Mouse (Mus musculus): ENCODE data around the gene Rps6kc1. TPM values are rescaled to one million over a fixed set of nuclear protein-coding genes. Genes with fewer than 3 reads are reported as not detected.

Rps6kc1 gene
- polyA plus RNA-seq, 1 experiment from 2014 or later, result 10.0 TPM

DNA sequence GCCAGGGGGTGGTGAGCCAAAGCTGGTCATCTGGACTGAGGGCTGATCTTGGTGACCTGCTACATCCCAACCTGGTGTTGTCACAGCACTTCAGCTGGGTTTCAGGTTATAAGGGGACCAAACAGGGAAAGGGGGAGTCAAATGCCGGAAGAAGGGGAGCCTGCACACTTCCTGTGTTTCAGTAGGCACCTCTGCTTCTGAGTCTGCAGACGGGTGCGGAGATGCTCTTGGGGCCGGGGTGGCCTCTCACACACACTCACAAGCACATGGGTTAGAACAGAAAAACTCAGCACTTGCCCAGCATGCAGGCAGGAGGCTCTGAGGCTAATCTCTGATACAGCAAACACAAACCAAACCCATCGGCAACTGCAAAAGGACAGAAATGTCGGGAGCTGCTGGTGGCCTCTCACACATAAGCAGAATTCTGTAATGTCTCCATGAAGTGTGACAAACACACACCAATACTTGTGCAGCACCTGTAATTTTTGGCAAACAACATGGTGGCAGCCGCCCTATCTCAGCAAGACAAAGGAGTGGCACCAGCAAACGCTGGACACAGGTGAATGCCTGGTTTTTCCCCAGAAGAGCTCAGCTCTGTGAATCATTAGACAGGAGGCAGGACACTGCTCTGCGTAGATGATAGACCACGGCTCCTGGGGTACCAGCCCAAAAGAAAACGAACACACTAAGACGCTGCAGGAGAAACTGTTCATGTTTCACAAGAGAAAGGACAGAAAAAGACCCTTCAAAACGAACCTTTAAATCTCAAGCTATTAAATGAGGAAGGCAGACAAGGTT, 139.3 kb downstream of the Rps6kc1 start:
- Histone ChIP-seq H3K27ac (ENCODE audit: low read depth, low read length) (no peak overlapping the region), H3K36me3 (ENCODE audit: control insufficient read depth, insufficient read depth, low read length) (no peaks in the 10 kb centered on the region), H3K27me3 (replicated peaks; ENCODE audit: control insufficient read depth, insufficient read depth, low read length) (no peaks in the 10 kb centered on the region), H3K9me3 (ENCODE audit: control insufficient read depth, low read length) (no peaks in the 10 kb centered on the region), H3K4me3 (ENCODE audit: low read depth, low read length) (no peak overlapping the region), H3K4me1 (replicated peaks; ENCODE audit: control insufficient read depth, insufficient read depth, low read length) (no peaks in the 10 kb centered on the region), H3K9ac (ENCODE audit: low read depth, low read length) (no peak overlapping the region), H3K4me2 (no peak overlapping the region)
- 74% methylated on average over 13 of the region's 13 CpGs for WGBS
- ATAC-seq (replicated peaks; ENCODE audit: low FRiP score), result no peak
- no peak for DNase-seq (ENCODE audit: low spot score)

DNA sequence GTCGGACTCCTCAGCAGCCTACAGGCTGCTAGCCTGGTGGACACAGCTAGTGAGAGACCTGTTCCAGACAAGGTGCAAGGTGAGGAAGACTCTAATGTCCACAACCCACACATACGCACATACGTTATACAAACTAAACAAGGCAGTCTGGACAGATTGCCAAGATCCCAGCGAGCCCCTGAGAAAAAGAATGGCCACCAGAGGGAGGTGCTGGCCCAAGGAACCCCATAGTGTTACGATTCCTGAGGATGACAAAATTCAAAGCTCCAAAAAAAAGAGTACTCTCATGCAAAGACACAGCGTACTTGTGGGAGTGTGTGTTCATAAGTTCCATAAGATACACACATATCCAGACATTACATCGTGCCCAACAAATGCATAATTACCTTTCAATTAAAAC, 141.8 kb downstream of the Rps6kc1 start:
- no peak overlapping the region for H3K9ac ChIP-seq (ENCODE audit: low read depth, low read length)
- no peaks in the 10 kb centered on the region for H3K27me3 ChIP-seq (replicated peaks; ENCODE audit: control insufficient read depth, insufficient read depth, low read length)
- no peak overlapping the region for H3K27ac ChIP-seq (ENCODE audit: low read depth, low read length)
- no peak for DNase-seq (ENCODE audit: low spot score)
- no peak overlapping the region for H3K4me2 ChIP-seq
- H3K9me3 ChIP-seq (ENCODE audit: control insufficient read depth, low read length), result no peaks in the 10 kb centered on the region
- no peak for ATAC-seq (replicated peaks; ENCODE audit: low FRiP score)
- no peak overlapping the region for H3K4me3 ChIP-seq (ENCODE audit: low read depth, low read length)
- WGBS, result 78% methylated on average over 7 of the region's 7 CpGs
- H3K36me3 ChIP-seq (ENCODE audit: control insufficient read depth, insufficient read depth, low read length), result no peaks in the 10 kb centered on the region
- H3K4me1 ChIP-seq (replicated peaks; ENCODE audit: control insufficient read depth, insufficient read depth, low read length), result no peaks in the 10 kb centered on the region

DNA sequence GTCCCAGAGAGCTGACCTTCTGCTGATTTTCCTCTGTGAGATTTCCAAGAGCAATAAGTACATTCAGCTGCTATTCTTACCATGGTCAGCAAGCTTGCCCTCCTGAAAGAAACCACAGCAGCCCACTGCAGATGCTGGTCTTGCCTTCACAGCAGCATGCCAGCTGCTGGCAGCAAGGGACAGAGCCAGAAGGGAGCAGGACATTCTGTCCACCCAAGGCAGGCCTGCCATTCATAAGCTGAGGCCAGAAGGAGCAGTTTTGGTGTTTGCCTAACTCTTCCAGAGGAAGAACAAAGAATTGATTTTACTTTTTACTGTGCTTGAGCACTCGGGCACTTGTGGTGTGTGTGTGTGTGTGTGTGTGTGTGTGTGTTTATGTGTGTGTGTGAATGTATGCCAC, 143.3 kb downstream of the Rps6kc1 start:
- Histone ChIP-seq H3K27me3 (replicated peaks; ENCODE audit: control insufficient read depth, insufficient read depth, low read length) (no peaks in the 10 kb centered on the region), H3K9ac (ENCODE audit: low read depth, low read length) (no peak overlapping the region), H3K27ac (ENCODE audit: low read depth, low read length) (no peak overlapping the region), H3K36me3 (ENCODE audit: control insufficient read depth, insufficient read depth, low read length) (no peaks in the 10 kb centered on the region), H3K4me1 (replicated peaks; ENCODE audit: control insufficient read depth, insufficient read depth, low read length) (no peaks in the 10 kb centered on the region), H3K4me2 (no peak overlapping the region), H3K9me3 (ENCODE audit: control insufficient read depth, low read length) (no peaks in the 10 kb centered on the region), H3K4me3 (ENCODE audit: low read depth, low read length) (no peak overlapping the region)
- DNase-seq (ENCODE audit: low spot score), result no peak
- WGBS, result 67% methylated on average over 1 of the region's 1 CpGs
- no peak for ATAC-seq (replicated peaks; ENCODE audit: low FRiP score)

DNA sequence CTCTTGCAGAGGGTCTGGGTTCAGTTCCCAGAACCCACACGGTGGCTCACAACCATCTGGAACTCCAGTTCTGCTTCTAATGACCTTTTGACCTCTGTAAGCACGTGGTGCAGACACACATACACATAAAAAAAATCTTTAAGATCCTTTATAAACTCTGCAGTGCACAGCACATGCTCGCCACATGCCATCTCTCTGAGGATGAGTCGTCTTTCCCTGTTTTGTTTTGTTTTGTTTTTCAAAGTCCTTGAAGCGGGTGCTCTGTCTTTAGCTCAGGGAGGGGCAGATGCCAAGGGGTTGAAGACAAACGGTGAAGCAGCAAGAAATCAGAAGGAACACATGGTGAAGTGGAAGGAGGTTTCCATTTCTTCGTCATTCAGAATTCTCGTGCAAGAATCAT, 143.9 kb downstream of the Rps6kc1 start:
- H3K9ac ChIP-seq (ENCODE audit: low read depth, low read length), result no peak overlapping the region
- H3K36me3 ChIP-seq (ENCODE audit: control insufficient read depth, insufficient read depth, low read length), result no peaks in the 10 kb centered on the region
- H3K4me3 ChIP-seq (ENCODE audit: low read depth, low read length), result no peak overlapping the region
- no peaks in the 10 kb centered on the region for H3K4me1 ChIP-seq (replicated peaks; ENCODE audit: control insufficient read depth, insufficient read depth, low read length)
- no peaks in the 10 kb centered on the region for H3K27me3 ChIP-seq (replicated peaks; ENCODE audit: control insufficient read depth, insufficient read depth, low read length)
- H3K9me3 ChIP-seq (ENCODE audit: control insufficient read depth, low read length), result no peaks in the 10 kb centered on the region
- H3K4me2 ChIP-seq, result no peak overlapping the region
- WGBS, result 60% methylated on average over 8 of the region's 8 CpGs
- no peak overlapping the region for H3K27ac ChIP-seq (ENCODE audit: low read depth, low read length)
- DNase-seq (ENCODE audit: low spot score), result no peak
- no peak for ATAC-seq (replicated peaks; ENCODE audit: low FRiP score)

DNA sequence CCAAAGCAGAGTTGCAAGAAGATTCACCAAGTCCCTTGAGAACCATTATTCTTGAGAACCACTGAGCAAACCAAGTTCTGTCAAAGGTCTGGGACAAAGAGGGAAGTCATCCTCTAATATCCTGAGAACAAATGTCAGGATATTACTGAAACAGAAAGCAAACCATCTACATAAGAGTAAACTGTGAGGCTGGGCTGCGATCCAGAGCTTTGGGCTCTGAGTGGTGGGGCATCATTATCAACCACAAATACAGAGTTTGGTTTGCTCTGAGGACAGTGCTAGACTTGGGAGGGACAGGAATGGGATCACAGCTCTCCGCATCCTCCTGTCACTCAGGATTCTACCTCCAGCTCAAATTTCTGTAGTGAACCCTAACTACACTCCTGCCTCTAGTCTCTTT, 144.8 kb downstream of the Rps6kc1 start:
- DNase-seq (ENCODE audit: low spot score) (no peak), ATAC-seq (replicated peaks; ENCODE audit: low FRiP score) (no peak)
- Histone ChIP-seq H3K27me3 (replicated peaks; ENCODE audit: control insufficient read depth, insufficient read depth, low read length) (no peaks in the 10 kb centered on the region), H3K9ac (ENCODE audit: low read depth, low read length) (no peak overlapping the region), H3K4me1 (replicated peaks; ENCODE audit: control insufficient read depth, insufficient read depth, low read length) (no peaks in the 10 kb centered on the region), H3K9me3 (ENCODE audit: control insufficient read depth, low read length) (no peaks in the 10 kb centered on the region), H3K4me3 (ENCODE audit: low read depth, low read length) (no peak overlapping the region), H3K27ac (ENCODE audit: low read depth, low read length) (no peak overlapping the region), H3K4me2 (no peak overlapping the region), H3K36me3 (ENCODE audit: control insufficient read depth, insufficient read depth, low read length) (no peaks in the 10 kb centered on the region)
- 93% methylated on average over 2 of the region's 2 CpGs for WGBS

DNA sequence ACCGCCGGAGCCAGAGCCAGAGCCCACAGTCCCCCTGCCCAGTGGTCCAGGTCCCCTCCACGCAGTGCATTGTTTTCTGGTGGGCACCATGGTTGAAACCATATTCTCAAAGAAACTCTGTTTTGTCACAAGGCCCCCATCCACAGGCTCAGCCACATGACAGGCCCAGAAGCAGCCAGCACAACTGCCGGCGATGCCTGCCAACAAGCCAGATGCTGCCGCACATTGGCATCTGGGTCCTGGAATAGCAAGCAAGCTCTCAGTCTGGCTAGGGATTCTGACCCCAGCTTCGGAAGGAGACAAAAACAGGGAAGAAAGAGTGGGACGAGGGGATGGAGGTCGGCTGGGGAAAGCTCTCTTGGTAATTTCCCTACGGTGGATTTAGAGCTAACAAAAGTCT, 147.8 kb downstream of the Rps6kc1 start:
- H3K27ac ChIP-seq (ENCODE audit: low read depth, low read length), result no peak overlapping the region
- 81% methylated on average over 10 of the region's 10 CpGs for WGBS
- no peak overlapping the region for H3K9ac ChIP-seq (ENCODE audit: low read depth, low read length)
- H3K4me1 ChIP-seq (replicated peaks; ENCODE audit: control insufficient read depth, insufficient read depth, low read length), result no peaks in the 10 kb centered on the region
- DNase-seq (ENCODE audit: low spot score) (no peak), ATAC-seq (replicated peaks; ENCODE audit: low FRiP score) (no peak)
- H3K36me3 ChIP-seq (ENCODE audit: control insufficient read depth, insufficient read depth, low read length), result no peaks in the 10 kb centered on the region
- no peak overlapping the region for H3K4me3 ChIP-seq (ENCODE audit: low read depth, low read length)
- no peak overlapping the region for H3K4me2 ChIP-seq
- H3K9me3 ChIP-seq (ENCODE audit: control insufficient read depth, low read length), result no peaks in the 10 kb centered on the region
- no peaks in the 10 kb centered on the region for H3K27me3 ChIP-seq (replicated peaks; ENCODE audit: control insufficient read depth, insufficient read depth, low read length)

DNA sequence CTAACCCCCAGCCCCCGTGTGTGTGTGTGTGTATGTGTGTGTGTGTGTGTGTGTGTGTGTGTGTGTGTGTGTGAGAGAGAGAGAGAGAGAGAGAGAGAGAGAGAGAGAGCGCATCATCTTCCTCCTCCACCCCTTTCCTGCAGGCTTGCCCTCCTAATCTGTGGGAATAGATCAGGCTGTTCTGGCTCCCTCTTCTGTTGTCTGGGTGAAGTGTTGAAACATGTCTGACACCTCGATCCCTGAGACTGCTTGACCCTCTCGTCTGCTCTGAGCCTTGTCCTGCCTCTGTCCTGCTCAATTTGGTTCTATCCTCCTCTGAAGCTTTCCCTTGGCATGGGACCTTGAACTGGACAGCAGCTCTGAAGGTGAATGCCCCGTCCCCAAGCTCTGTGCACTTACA, 149.8 kb downstream of the Rps6kc1 start:
- Histone ChIP-seq H3K9ac (ENCODE audit: low read depth, low read length) (no peak overlapping the region), H3K4me1 (replicated peaks; ENCODE audit: control insufficient read depth, insufficient read depth, low read length) (no peaks in the 10 kb centered on the region), H3K36me3 (ENCODE audit: control insufficient read depth, insufficient read depth, low read length) (no peaks in the 10 kb centered on the region), H3K9me3 (ENCODE audit: control insufficient read depth, low read length) (no peaks in the 10 kb centered on the region), H3K27me3 (replicated peaks; ENCODE audit: control insufficient read depth, insufficient read depth, low read length) (no peaks in the 10 kb centered on the region), H3K4me2 (no peak overlapping the region), H3K4me3 (ENCODE audit: low read depth, low read length) (no peak overlapping the region), H3K27ac (ENCODE audit: low read depth, low read length) (no peak overlapping the region)
- ATAC-seq (replicated peaks; ENCODE audit: low FRiP score), result no peak
- 29% methylated on average over 5 of the region's 5 CpGs for WGBS
- DNase-seq (ENCODE audit: low spot score), result no peak

DNA sequence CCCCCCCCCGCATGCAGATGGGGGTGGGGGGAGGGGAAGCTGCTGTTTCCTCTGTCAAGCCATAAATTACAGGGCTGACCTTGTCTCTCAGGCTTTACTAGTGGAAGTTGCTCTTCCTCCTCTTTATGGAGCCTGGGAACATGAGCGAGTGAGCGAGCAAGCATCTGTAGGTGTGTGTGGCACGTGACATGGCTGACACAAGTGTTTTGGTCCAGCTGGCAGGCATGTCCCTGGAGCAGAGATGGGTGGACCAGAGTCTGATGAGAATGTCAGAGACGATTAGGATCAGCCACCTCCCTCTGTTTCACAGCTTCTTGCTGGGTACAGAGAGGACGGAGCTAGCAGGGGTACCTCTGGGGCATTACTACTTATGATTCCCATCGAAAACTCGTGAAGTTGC, 153.7 kb downstream of the Rps6kc1 start:
- Histone ChIP-seq H3K4me2 (no peak overlapping the region), H3K4me3 (ENCODE audit: low read depth, low read length) (no peak overlapping the region), H3K9ac (ENCODE audit: low read depth, low read length) (no peak overlapping the region), H3K4me1 (replicated peaks; ENCODE audit: control insufficient read depth, insufficient read depth, low read length) (no peaks in the 10 kb centered on the region), H3K36me3 (ENCODE audit: control insufficient read depth, insufficient read depth, low read length) (no peaks in the 10 kb centered on the region), H3K27ac (ENCODE audit: low read depth, low read length) (no peak overlapping the region), H3K27me3 (replicated peaks; ENCODE audit: control insufficient read depth, insufficient read depth, low read length) (no peaks in the 10 kb centered on the region), H3K9me3 (ENCODE audit: control insufficient read depth, low read length) (no peaks in the 10 kb centered on the region)
- WGBS, result 81% methylated on average over 8 of the region's 8 CpGs
- DNase-seq (ENCODE audit: low spot score) (no peak), ATAC-seq (replicated peaks; ENCODE audit: low FRiP score) (no peak)

DNA sequence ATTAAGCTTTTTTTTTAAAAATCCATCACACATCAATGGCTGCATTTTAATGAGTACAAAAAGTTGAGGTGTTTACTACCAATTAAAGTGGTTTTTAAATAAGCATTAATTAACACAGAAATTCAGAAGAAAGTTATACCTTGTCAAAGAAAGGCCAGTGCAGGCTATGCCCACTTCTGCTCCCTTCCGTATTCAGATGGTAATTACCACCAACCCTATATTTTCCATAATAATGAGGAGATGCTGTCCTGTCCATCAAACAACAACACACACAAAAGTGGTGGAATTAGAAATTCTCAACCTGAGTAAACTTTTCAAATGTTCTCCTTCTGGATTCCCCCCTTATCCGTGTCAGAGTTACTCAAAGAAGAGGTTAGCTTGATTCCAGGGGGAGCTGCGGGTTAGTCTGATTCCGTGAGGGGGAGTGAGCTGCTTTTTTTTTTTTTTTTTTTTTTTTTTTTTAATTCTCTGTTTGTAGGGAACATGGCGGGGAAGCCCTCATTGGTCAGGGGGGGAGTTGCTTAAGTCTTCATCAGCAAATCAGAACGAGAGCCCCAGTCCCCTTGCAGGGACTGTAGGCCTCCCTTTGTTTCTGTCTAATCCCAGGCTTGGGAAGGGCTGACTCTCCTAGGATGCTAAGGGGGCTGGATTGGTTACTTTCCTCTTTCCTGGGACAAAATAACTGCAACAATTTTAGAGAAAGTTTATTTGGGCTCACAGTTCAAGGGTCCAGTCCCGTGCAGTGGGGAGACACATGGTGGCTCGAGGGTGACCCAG, 159.6 kb downstream of the Rps6kc1 start:
- ATAC-seq (replicated peaks; ENCODE audit: low FRiP score) (no peak), DNase-seq (ENCODE audit: low spot score) (no peak)
- Histone ChIP-seq H3K27ac (ENCODE audit: low read depth, low read length) (no peak overlapping the region), H3K4me3 (ENCODE audit: low read depth, low read length) (no peak overlapping the region), H3K4me1 (replicated peaks; ENCODE audit: control insufficient read depth, insufficient read depth, low read length) (no peaks in the 10 kb centered on the region), H3K9ac (ENCODE audit: low read depth, low read length) (no peak overlapping the region), H3K27me3 (replicated peaks; ENCODE audit: control insufficient read depth, insufficient read depth, low read length) (no peaks in the 10 kb centered on the region), H3K4me2 (no peak overlapping the region), H3K9me3 (ENCODE audit: control insufficient read depth, low read length) (no peaks in the 10 kb centered on the region), H3K36me3 (ENCODE audit: control insufficient read depth, insufficient read depth, low read length) (no peaks in the 10 kb centered on the region)
- 74% methylated on average over 8 of the region's 8 CpGs for WGBS

Measured in liver, embryonic 11.5 days (tissue).